Mouse (Mus musculus) retina, adult 2 months (tissue): Measurements from ENCODE around the gene Zfp385b.

Experiments used
- DNase-seq: peaks from one replicate; pipeline ENCODE4 v3.0.0-alpha.2; 2012; ENCODE audit warnings: low read depth, low spot score

Zfp385b gene

DNA sequence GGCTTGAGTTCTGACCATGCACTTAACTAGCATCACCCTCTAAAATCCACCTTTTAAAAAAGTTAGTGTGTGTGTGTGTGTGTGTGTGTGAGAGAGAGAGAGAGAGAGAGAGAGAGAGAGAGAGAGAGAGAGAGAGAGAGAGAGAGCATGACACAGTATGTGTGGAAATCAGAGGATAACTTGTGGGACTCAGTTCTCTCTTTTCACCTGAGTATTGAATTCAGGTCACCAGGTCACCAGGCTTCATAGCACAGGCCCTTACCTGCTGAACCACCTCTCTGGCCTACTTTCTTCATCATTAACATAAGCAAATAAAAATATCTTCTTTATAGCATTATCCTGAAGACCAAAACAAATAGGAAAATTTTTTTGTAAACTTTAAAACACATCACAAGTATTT is at the start of gene Zfp385b:
Gene Zfp385b (minus strand): TSS at position 101 of the 400 bp plus-strand sequence.
- no peak for DNase-seq

DNA sequence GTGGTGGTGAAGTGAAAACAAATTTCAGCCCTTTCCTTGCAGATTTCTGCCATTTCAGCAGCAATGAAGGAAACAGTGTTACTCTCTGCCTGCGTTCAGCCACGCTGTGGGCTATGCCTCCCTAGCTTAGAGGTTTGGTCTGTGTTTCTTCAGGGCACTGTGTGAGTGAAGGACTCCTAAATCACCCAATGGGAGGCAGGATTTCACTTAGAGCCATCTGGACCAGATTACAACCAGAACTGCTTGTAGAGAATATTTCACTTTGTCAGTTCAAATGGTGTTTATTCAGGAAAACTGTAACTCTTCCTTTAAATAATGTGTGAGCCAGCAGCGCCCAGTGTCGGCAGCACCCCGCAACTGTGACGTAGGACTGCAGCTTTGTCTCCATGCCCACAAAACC is 44.5 kb upstream of the Zfp385b start:
- peak; percentile 2 for DNase-seq

DNA sequence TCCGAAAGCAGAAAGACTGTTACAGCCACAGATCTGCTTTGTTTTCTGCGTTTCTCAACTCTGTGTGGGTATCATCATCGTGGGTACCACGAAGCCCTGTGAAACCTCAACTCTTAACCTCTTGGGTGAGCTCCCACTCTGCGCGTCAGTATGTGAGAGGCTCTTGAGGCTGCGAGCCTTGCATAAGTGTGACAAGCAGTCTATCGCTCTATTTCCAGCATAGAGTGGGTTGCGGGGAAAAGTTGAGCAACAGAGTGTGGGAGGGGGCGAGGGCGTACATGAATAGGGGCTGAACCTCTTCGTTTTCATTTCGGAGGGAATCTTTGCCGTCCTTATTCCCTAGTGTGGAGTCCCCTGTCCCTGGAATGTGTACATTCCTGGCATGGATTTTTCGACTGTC is 44.1 kb upstream of the Zfp385b start:
- DNase-seq = no peak

DNA sequence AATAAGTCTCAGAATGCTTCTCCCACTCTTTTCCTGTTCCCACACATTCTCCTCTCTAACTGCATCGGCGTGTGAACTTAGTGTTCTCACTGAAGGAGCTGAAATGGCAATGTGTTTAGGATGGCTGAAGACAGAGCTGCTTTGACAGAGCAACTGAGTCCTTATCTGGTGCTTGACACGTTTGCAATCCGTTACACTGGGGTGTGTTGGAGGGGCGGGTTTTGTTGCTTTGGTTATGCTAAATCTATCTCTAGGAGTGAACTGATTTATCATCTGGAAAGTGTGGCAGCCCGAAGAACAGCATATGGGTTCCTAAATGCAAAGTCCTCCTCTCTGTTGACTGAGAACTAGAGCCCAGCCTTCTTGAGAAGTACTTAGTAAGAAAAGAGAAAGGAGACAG is 22.0 kb upstream of the Zfp385b start:
- DNase-seq = no peak

- no peak for DNase-seq
Observed at GRCm38 (mm10) chr2:77839587-77839986, 20.1 kb upstream of the Zfp385b start.

GRCm38 (mm10) chr2:77838688-77839087 is 19.2 kb upstream of the Zfp385b start:
- DNase-seq = no peak

GRCm38 (mm10) chr2:77835781-77836180 is 16.3 kb upstream of the Zfp385b start:
- DNase-seq = no peak

GRCm38 (mm10) chr2:77826133-77826828 is 6.8 kb upstream of the Zfp385b start:
- no peak for DNase-seq

DNA sequence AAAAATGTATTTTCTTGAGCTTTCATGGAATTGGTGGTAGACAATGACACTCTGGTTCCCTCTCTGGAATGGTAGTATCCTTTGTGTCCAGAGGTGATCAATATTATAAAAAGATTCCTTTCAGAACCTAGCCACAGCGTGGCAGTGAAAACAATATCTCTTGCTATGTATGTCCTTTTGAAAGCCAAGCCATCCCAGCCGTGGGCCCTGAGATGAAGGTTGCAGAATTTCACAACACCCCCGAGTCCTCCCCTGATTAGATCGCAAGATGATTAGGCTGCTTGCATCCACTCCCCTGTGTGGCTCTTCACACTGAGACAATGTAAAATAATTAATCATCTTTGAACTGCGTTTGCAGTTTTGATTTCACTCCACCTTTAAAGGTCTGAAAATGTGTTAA is 3.6 kb upstream of the Zfp385b start:
- no peak for DNase-seq

GRCm38 (mm10) chr2:77817357-77817894 is 2.0 kb downstream of the Zfp385b start:
- no peak for DNase-seq

GRCm38 (mm10) chr2:77816413-77817314 is 2.8 kb downstream of the Zfp385b start:
- DNase-seq = peak; percentile 41

GRCm38 (mm10) chr2:77815775-77816412 is 3.5 kb downstream of the Zfp385b start:
- DNase-seq = peak; percentile 42

- DNase-seq = no peak
Observed at GRCm38 (mm10) chr2:77814896-77815295, 4.5 kb downstream of the Zfp385b start.

- no peak for DNase-seq
Observed at GRCm38 (mm10) chr2:77813029-77813428, 6.4 kb downstream of the Zfp385b start.

GRCm38 (mm10) chr2:77810748-77811147 is 8.7 kb downstream of the Zfp385b start:
- no peak for DNase-seq

DNA sequence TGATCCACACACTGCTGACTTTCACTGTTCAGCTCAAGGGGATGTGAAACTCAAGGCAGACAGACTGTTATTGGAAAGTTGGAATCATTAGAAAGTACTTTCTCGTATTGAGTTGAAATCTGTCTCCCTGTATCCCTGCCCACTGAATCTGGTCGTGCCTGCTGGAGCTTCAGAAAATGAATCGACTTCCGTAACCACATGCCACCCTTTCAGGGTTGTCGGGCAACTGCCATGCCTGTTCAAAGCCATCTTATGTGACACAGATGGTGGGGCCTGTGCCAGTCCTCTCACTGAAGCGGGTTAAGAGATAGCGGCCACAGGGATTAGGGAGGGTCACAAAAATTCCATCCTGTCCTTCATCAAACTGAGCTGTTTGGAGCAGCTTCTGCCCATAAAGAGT is 14.7 kb downstream of the Zfp385b start:
- DNase-seq = no peak

GRCm38 (mm10) chr2:77802291-77802690 is 17.1 kb downstream of the Zfp385b start:
- no peak for DNase-seq

GRCm38 (mm10) chr2:77801430-77801829 is 18.0 kb downstream of the Zfp385b start:
- no peak for DNase-seq

GRCm38 (mm10) chr2:77801009-77801408 is 18.4 kb downstream of the Zfp385b start:
- no peak for DNase-seq

GRCm38 (mm10) chr2:77797233-77797632 is 22.2 kb downstream of the Zfp385b start:
- no peak for DNase-seq

GRCm38 (mm10) chr2:77795859-77796552 is 23.4 kb downstream of the Zfp385b start:
- DNase-seq = no peak
